Mouse (Mus musculus) brain, embryonic 14.5 days (tissue): ENCODE data around the gene Ndufa13.

Experiments
- CTCF ChIP-seq: fragments of 200-500 bp; IDR thresholded peaks from 2 replicates; pipeline ENCODE4 v1.5.1; 2012; ENCODE audit warnings: inconsistent platforms, mild to moderate bottlenecking, moderate library complexity, borderline replicate concordance; ENCODE audit not compliant: insufficient read depth, insufficient read length; ENCODE audit errors: extremely low read depth
- POLR2A ChIP-seq: fragments of 200-500 bp; IDR thresholded peaks from 2 replicates; pipeline ENCODE4 v1.6.1; 2012; ENCODE audit warnings: mild to moderate bottlenecking, inconsistent platforms, borderline replicate concordance; ENCODE audit not compliant: poor library complexity, insufficient read depth, insufficient read length, severe bottlenecking; ENCODE audit errors: extremely low read depth

GRCm38 (mm10) chr8:69911917-69912316 lies 9.6 kb upstream of the Ndufa13 start:
- TF ChIP-seq CTCF, result no peak
- no peak for TF ChIP-seq POLR2A
